Mouse (Mus musculus) gastrocnemius, postnatal 25 days (tissue): ENCODE measurements around the gene Zfp507. TPM values are rescaled to one million over a fixed set of nuclear protein-coding genes. Genes with fewer than 3 reads are reported as not detected.

Source experiments
- DNase-seq: peaks from one replicate; pipeline ENCODE4 v3.0.0; 2022
- total RNA-seq, 2 experiments: library from RNA; stranded (reverse); gene quantifications; 1 replicate in 1 of 2; 2 replicates in 1 of 2; pipeline ENCODE4 v1.2.3; 2021

The Zfp507 gene
- total RNA-seq, 2 experiments from 2014 or later = 13.8 to 15.4 TPM

GRCm38 (mm10) chr7:35782252-35782651 lies 20.6 kb downstream of the Zfp507 start:
- no peak for DNase-seq

- no peak for DNase-seq
Observed at GRCm38 (mm10) chr7:35774127-35774526, 28.7 kb downstream of the Zfp507 start.

GRCm38 (mm10) chr7:35772347-35772746 lies 30.5 kb downstream of the Zfp507 start:
- no peak for DNase-seq

- DNase-seq = no peak
Observed at GRCm38 (mm10) chr7:35771106-35771505, 31.7 kb downstream of the Zfp507 start.

GRCm38 (mm10) chr7:35770122-35770521 lies 32.7 kb downstream of the Zfp507 start:
- no peak for DNase-seq

- DNase-seq = no peak
Observed at GRCm38 (mm10) chr7:35764461-35764860, 38.3 kb downstream of the Zfp507 start.

- DNase-seq = no peak
Observed at GRCm38 (mm10) chr7:35761801-35762200, 41.0 kb downstream of the Zfp507 start.

GRCm38 (mm10) chr7:35759602-35760001 lies 43.2 kb downstream of the Zfp507 start:
- no peak for DNase-seq

GRCm38 (mm10) chr7:35756510-35757440 lies 46.0 kb downstream of the Zfp507 start:
- DNase-seq = no peak

GRCm38 (mm10) chr7:35754886-35755168 lies 48.0 kb downstream of the Zfp507 start:
- no peak for DNase-seq

- peak; percentile 89 for DNase-seq
Observed at GRCm38 (mm10) chr7:35754033-35754885, 48.5 kb downstream of the Zfp507 start, which contains the start of gene Dpy19l3. Gene Dpy19l3, minus strand, starts transcription at chr7:35754454.

GRCm38 (mm10) chr7:35753319-35754032 lies 49.3 kb downstream of the Zfp507 start:
- DNase-seq = no peak

GRCm38 (mm10) chr7:35750873-35751272 lies 51.9 kb downstream of the Zfp507 start:
- DNase-seq = no peak

GRCm38 (mm10) chr7:35747397-35747964 lies 55.3 kb downstream of the Zfp507 start:
- DNase-seq = no peak

GRCm38 (mm10) chr7:35746686-35747396 lies 56.0 kb downstream of the Zfp507 start:
- DNase-seq = no peak

GRCm38 (mm10) chr7:35745281-35745702 lies 57.5 kb downstream of the Zfp507 start:
- DNase-seq = peak; percentile 55

- DNase-seq = no peak
Observed at GRCm38 (mm10) chr7:35744771-35745170, 58.0 kb downstream of the Zfp507 start.

- DNase-seq = no peak
Observed at GRCm38 (mm10) chr7:35742310-35742709, 60.5 kb downstream of the Zfp507 start.

GRCm38 (mm10) chr7:35741858-35742257 lies 60.9 kb downstream of the Zfp507 start:
- no peak for DNase-seq

GRCm38 (mm10) chr7:35740489-35741230 lies 62.1 kb downstream of the Zfp507 start:
- DNase-seq = no peak

- no peak for DNase-seq
Observed at GRCm38 (mm10) chr7:35738871-35739270, 63.9 kb downstream of the Zfp507 start.
